Mouse (Mus musculus) adrenal gland, postnatal 14 days (tissue): ENCODE data around the gene Pip5k1b. TPM values are rescaled to one million over a fixed set of nuclear protein-coding genes. Genes with fewer than 3 reads are reported as not detected.
"Not testable (repeated sequence)": the region's sequence is repeated elsewhere in the genome, so short reads cannot be mapped to it uniquely, and the experiment has no call there.

Source experiments
- DNase-seq: peaks from one replicate; pipeline ENCODE4 v3.0.0; 2021; ENCODE audit warnings: mixed read lengths
- long read RNA-seq, 2 experiments: library from polyadenylated mRNA; stranded (forward); transcript quantifications; one replicate each; pipeline ENCODE4 v2.0.0; 2021
- total RNA-seq: library from RNA; stranded (reverse); gene quantifications from 2 replicates; pipeline ENCODE4 v1.2.3, GENCODE M21; 2021

Gene Pip5k1b
- 23.8 and 27.6 TPM in 2 replicates for total RNA-seq
- long read RNA-seq, experiment 1, transcript Pip5k1b-201 (15 exons, 2,573 nt), result major isoform, 23 of 29 reads
- long read RNA-seq, experiment 1, partial matches to known transcripts, result 4 of 29 reads
- long read RNA-seq, experiment 1, other reads (novel, unspliced or antisense), result 2 of 29 reads
- long read RNA-seq, experiment 2, transcript Pip5k1b-201 (15 exons, 2,573 nt), result major isoform, 13 of 18 reads
- long read RNA-seq, experiment 2, partial matches to known transcripts, result 2 of 18 reads
- long read RNA-seq, experiment 2, other reads (novel, unspliced or antisense), result 3 of 18 reads

DNA sequence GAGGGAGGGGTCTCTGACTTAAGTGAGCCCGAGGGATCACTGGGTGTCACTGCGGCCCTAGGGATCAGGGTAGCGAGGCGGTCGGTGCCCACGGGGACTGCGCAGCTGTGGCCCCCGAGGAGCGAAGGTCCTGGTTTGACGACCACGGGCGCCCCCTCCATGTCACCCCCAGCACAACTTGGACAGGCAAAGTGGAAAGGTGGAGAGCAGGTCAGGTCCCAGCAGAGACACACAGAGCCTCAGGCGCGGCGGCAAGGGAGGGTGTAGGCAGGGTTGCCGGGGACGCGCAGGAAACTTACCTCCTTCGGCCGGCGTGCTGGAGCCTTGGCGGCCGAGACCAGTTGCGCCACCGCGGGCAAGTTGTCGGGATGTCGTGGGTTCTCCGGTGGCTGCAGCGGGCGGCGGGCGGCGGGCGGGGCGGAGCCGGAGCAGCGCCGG, at the start of gene Pip5k1b:
Gene Pip5k1b (minus strand): TSS at position 407 of the 438 bp plus-strand sequence.
- peak; percentile 78 for DNase-seq

DNA sequence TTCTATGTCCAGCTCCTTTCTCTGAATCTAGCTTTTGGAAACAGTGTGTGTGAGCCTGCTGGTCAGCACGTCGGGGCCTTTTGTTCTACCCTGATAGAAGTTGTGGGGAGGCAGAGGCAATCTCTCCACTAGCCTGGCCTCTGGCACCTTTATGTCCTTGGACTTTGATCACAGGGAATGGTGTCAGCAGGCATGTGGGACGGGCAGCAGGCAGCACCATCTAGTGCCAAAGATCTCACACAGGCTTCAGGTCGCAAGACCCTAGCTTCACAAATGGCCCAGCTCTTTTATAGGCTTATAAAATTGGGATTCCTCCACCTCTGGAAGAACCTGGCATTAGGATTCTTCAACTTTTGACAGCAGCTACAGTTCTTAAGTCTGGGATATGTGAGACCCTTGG, 48.4 kb upstream of the Pip5k1b start:
- no peak for DNase-seq

DNA sequence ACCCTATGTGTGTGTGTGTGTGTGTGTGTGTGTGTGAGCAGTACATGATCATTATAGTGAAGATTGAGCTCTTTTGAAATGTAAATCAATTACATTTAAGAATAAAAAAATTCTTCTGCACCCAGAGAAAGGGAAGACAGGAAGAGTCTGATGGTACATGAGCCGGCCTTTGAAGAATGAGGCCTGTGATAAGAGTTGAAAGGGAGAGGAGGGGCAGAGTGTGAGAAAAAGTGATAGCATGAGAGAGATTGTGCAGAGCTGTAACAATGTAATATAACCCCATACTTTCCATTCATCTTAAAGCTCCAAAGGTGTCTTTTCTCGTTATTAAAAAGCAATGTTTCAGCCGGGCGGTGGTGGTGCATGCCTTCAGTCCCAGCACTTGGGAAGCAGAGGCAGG, 47.8 kb upstream of the Pip5k1b start:
- no peak for DNase-seq

DNA sequence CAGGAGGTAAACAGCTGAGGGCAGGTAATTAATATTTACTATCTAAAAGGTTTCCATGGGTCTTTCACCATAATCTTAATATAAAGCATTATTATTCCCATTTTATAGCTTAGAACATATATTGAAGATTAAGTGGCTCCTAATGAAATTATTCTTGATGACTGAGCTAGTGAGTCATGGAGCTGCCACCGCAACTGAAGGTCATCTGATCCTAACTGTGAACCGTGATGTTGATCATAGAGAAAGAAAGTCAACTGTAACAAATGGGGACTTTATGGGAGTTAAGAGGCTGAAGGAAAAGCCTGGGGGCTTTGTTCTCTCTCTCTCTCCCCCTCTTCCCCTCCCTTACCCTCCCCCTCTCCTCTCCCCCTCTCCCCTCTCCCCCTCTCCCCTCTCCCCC, 31.1 kb upstream of the Pip5k1b start:
- DNase-seq, result peak; percentile 13

DNA sequence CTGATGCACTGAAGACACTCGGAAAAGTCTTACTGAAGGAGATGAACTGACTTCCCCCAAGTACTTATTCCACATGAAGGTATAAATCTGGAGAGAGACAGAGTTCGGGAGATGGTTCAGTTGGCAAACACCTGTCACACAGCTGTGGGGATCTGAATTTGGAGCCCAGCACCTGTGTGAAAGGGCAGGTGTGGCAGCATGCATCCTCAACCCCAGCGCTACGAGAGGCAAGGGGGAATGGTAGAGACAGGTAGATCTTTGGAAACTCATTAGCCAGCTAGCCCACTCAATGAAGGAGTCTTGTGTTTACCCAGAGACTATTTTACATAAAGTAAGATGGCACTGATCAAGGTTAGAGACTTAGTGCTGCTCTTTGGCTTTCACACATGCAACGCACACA, 29.5 kb upstream of the Pip5k1b start:
- no peak for DNase-seq

DNA sequence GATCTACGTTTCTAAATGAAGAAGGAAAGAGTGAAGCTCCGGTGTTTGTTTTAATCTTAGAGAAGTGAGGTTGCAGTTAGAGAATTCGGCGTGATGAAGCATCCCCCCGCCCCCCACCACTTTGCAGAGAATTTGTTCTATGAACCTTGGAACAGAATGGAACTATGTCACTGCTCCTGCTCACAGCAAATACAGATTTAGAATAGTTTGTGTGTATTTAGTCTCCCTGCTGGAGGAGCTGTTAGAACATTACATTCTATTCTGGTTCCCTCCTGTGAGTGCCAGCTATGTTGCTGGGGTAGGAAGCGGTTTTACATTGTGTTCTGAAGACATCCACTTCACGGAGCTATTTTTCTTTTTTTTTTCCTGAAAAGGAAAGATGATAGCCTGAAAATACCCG, 28.3 kb upstream of the Pip5k1b start:
- DNase-seq, result no peak

DNA sequence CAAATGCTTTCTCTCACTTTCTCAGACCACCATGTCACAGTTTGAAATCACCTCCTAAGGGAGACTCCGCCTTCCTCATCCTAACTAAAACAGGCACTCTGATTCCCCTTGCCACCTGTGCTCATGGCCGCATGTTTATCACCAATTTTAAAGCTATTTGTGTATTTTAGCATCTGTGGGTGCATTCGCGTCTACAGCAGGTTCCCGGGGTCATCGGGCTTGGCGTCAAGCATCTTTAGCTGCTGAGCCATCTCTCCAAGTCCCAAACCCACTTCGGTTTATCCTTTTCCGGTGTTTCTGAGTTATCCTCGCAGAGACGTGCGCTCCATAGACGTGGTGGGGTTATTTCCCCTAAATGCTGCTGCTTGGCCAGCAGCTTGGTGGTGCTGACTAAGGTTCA, 20.5 kb upstream of the Pip5k1b start:
- no peak for DNase-seq

DNA sequence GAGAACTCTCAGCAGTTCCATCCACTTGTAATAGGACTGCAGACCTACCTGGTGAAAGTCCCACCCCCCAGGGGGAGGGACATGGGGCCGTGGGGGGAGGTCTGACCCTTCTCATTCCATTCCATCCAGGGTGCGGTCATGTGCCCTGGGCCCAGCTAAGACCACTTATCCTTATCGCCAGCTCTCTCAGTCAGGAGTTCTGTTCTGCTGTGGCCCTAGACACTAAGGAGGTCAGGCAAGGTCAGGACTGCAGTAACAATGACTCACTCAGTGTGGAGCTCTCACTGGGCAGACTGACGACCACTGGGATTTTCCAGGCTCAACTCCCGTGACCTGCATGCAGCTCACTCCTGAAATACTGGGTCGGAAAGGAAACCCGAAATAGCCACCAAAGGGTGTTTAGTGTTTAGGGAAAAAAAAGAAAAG, 16.1 kb upstream of the Pip5k1b start:
- peak; percentile 24 for DNase-seq

DNA sequence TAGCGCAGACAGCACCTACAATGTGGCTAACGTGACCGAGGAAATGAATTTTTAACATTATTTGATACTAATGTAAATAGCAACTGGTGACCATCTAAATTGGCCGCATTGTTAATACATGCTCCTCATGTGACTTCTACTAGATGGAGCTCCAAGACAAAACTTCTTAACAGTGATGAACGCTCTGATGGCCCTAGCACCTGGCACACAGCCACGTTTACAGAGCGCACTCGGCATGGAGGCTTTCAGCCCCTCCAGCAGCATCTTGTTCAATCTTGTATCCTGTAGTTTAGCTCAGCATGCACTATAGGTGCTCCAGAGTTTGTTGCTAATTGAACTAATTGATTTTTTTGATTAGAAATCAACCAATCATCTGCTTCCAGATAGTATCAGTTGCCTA, 15.3 kb upstream of the Pip5k1b start:
- DNase-seq, result no peak

DNA sequence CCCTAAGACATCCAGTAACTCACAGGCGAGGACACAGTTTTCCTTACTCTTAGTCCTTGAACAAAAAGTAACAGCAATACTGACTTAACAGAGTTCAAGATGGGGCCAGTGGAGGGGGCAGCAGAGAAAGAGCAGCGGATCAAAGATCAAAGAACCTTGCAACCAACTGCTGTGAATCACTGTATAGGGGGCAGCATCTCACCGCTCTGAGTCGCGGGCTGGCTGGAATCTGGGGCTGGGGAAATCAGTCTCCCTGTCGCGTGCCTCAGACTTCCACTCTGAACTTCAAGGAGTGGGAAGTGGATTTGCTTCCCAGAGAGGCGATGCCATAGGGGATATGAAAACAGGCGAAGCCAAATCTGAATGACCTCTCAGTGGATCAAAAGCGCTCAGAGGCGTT, 1.8 kb upstream of the Pip5k1b start:
- DNase-seq, result peak; percentile 45

DNA sequence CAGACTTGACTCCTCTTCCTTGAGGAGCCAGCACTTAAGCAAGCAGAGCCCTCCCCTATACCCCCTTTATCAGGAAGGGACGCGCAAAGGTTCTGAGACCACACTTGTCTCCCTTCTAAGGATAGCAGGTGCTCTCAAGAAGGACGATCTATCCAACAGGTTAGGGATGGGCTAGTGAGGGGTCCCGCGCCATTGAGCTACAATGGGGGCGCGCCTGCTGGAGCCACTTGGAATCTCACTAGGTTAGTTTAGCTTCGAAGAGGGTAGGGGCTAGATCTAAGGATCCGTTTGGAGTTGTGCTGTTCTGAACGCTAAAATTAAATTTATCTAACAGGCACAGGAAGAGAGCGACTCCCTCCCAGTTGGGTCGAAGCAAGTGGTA, 904 bp upstream of the Pip5k1b start:
- DNase-seq, result no peak

DNA sequence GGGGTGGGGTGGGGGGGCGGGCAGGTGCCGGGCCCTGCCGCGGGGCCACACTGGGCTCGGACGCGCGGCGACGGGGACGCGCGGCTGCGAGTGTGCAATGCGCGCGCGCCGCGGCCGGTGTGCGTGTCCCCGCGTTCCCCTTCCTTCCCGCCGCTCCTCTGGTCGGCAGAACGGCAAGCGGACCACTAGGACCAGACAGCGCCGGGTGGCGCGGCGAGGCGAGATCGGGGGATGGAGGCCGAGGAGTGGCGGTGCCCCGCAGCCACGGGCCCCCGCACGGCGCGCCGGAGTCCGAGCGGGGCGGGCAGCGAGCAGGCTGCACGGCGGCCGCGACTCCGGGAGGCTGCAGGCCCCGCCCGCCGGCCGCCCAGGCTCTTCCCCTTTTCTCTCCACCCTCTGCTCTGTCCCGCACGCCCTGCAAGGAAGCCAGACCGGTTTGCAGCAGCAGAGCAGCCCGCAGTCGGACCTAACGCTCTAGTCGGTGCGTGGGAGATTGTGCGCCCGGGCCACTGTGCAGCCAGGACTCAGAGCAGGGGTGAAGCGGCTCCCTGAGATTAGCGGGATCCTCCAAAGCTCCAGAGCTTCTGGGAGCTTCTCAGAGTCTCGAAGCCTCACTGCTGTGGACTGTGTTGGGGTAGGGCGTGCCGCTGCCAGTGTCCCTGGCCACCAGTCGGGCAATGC, 372 bp upstream of the Pip5k1b start:
- DNase-seq, result peak; percentile 87

DNA sequence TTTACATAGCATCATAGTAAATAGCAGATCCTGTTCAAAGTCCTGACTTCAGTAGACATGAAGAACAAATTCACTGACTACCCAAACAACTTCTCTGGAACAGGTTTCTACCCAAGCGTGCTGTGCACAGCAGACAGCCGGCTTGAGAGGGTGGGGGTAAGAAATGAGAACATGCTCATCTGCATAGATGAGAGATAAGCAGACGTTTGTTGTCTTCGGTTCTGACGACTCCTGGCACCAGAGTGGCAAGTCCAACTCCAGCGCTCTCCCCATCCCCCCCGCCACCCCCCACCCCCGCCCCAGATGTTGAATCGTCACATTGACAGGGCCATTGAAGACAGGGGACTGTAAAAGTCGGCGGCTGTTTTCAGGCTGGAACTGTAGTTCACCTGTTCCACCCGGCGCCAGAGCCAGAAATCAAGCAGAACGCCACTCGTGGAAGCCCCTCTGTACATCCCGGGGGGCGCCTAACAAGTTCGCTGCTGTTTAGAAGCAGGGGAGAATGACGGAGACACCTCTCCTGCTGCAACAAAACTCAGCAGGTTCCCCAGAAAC, 684 bp downstream of the Pip5k1b start:
- peak; percentile 30 for DNase-seq

DNA sequence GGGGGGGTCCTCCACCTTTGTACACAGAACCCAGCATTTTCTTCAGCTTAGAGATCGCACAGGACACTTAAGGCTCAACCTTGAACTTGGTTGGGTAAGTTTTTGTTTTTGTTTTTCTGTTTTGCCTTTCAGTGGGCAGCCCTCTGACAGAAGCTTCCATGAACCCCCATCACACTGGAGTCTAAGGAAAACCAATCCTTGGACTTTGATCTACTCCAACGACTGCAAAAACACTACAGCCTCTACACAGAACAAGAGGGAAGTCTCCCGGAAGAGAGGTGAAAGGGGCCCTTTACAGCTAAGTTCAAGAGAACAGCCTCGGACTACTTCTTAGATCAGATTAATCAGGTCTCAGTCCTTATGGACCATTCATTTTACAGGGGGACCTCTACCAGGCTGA, 1.2 kb downstream of the Pip5k1b start:
- no peak for DNase-seq

DNA sequence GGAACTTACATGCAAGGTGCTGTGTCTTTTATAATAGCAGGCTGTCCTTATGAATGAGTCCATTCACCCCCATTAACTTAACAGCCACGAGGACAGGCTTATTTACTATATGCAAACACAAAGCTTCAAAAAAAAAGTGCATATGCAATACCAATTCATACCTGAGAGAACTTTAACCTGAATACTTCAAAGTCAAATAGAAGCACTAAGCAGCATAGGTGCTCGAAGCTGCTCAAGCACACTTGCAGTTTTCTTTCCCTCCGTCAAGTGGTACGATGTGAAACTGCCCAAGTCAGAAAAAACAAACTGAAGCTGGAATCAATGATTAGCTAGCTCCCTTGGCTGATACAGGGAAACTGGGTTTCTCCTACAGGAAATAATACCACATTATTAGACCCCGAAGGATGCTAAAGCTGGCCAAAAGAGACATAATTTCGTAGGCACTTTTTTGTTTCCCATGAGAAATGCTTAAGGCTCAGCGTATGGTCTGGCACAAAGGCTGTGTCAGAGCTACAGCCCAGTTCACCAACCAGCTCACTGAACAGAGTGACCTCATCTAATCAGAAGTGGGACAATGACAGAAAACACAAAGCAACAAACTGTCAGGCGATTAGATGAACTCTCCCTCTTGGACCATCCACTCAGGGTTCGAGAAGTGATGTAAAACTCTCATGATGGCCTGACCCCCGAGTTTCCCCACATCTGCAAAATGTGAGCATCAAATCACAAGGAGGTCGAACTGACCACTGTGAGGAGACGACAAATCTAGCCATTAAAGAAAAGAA, 2.2 kb downstream of the Pip5k1b start:
- no peak for DNase-seq

DNA sequence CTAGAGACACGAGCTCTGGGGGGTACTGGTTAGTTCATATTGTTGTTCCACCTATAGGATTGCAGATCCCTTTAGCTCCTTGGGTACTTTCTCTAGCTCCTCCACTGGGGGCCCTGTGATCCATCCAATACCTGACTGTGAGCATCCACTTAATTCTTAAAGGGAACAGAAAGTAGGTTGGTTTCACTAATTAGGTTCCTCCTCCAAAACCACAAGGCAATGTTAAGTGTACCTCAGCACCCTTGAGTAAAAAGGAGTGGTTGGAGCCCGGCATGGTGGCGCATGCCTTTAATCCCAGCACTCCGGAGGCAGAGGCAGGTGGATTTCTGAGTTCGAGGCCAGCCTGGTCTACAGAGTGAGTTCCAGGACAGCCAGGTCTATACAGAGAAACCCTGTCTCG, 3.0 kb downstream of the Pip5k1b start:
- not testable (repeated sequence) for DNase-seq

DNA sequence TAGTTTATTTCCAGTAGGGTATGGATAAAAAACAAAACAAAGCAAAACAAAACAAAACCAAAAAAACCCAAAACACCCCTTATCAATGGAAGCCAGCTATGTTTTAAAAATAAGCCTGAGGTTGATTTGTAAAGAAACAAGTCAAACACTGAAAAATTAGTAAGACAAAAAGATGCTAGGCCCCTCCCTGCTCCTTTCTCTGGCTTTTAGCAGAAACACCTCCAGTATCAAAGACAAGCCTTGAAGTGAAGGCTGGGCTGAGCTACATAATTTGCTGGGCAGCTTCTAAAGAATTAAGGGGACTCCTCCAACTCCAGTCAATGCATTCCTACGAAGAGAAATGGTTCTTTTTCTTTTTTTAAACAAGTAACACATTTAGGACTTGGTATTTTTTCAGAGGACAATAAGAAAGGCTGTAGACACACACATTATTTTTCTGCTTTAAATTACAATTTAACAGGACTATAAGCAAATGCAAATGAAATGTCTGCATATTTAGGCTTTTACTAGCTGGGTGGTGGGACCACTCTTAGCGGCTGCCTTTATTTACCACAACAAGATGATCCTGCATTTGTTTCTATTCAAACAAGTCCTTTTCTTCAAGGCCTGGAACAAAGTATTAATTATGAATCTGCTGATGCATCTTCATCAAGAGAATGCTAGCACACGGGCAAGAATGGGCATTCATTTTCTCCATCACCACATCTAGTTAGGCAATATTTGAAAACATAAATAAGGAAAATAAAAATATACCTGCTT, 4.3 kb downstream of the Pip5k1b start:
- no peak for DNase-seq

DNA sequence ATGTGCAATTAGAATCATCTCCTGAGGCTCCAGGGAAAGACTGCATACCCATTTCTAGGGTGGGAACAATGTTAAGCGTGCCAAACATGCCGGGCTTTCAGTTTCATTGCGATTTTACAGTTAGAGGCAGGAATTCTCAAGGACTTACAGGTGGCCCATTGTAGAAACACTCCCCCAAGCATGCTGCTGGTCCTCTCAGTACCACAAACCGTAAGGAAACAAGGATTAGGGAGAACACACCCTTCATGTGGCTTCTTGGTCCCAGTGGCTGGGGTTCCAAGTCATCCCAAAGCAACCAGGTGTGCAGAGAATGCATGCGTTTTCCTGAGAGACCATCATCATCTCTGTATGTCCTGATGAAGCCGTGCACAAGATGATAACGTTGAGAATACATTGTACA, 4.9 kb downstream of the Pip5k1b start:
- no peak for DNase-seq

DNA sequence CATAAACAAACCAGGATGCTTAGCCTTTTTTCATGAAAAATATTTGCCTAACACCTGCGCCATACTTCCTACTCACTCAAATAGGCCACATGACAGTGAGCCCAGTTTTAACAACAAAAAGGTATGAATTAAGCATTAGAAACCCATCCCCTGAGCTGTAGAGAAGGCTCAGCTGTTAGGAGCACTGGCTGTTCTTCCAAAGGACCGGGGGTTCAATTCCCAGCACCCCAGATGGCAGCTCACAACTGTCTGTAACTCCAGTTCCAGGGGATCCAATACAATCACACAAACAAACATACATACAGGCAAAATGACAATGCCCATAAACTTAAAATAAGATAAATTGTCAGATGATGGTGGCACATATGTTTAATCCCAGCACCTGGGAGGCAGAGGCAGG, 5.7 kb downstream of the Pip5k1b start:
- DNase-seq, result no peak

DNA sequence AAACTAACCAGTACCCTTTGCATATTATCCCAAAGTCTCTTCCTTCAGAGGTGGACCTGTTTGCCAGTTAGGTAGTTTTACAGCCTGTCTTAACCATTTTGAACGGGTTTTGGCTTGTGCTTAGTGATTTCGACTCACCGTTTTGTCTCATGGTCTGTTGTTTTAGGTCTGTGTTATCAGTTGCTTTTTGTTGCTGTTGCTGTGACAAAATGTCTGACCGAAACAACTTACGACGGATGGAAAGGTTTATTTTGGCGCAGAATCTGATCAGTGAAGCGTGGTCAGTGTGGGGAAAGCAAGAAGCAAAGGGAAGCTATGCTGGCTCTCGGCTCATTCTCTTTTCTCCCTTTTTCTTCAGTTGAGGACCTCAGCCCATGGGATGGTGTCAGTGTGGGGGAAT, 7.3 kb downstream of the Pip5k1b start:
- DNase-seq, result no peak

DNA sequence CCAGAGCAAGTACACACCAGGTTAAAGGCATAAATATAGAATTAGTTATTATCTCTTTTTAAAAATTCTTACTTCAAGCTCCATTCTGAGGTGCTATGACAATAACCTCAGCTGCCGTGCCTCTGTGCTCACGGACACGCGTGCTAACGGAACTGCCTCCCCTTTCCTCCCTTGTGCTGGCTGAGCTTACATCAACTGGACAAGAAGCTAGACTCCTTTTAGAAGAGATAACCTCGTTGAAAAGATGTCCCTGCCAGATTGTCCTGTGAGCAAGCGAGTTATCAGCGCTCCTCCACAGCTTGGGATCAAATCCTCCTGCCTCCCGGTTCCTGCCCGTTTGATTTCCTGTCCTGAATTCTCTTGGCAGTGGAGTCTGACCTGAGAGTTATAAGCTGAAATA, 9.5 kb downstream of the Pip5k1b start:
- no peak for DNase-seq
